Mouse (Mus musculus): ENCODE data around the gene Bola1.
"Not testable (repeated sequence)": the region's sequence is repeated elsewhere in the genome, so short reads cannot be mapped to it uniquely, and the experiment has no call there.

Bola1 gene

GRCm38 (mm10) chr3:96247356-96248140 is 28.0 kb upstream of the Bola1 start:
- DNase-seq (ENCODE audit: low spot score in 2 of 2): no peak

GRCm38 (mm10) chr3:96246427-96246856 is 26.9 kb upstream of the Bola1 start, which contains the start of gene Hist2h3c1:
Hist2h3c1 (plus strand) TSS chr3:96246685.
- DNase-seq (ENCODE audit: low spot score in 2 of 2): not testable (repeated sequence)

- DNase-seq (ENCODE audit: low spot score in 2 of 2): not testable (repeated sequence)
Measured at GRCm38 (mm10) chr3:96246018-96246417, 26.5 kb upstream of the Bola1 start.

GRCm38 (mm10) chr3:96245003-96245886 is 25.7 kb upstream of the Bola1 start, which contains the start of gene Hist2h2aa1:
Hist2h2aa1 (plus strand) TSS chr3:96245497.
- peak; percentile 54 to 77 for DNase-seq (ENCODE audit: low spot score in 2 of 2)

- no peak for DNase-seq (ENCODE audit: low spot score in 2 of 2)
Measured at GRCm38 (mm10) chr3:96243921-96244572, 24.5 kb upstream of the Bola1 start.

- DNase-seq (ENCODE audit: low spot score in 2 of 2): no peak
Measured at GRCm38 (mm10) chr3:96240799-96241197, 21.3 kb upstream of the Bola1 start.

GRCm38 (mm10) chr3:96239949-96240798 is 20.7 kb upstream of the Bola1 start, which contains the start of gene Hist2h2aa2:
Hist2h2aa2 (minus strand) TSS chr3:96240276.
- peak; percentile 83 to 93 for DNase-seq (ENCODE audit: low spot score in 2 of 2)

- DNase-seq (ENCODE audit: low spot score in 2 of 2): peak in 1 of 2 experiments; percentile 51
Measured at GRCm38 (mm10) chr3:96238954-96239793, 19.7 kb upstream of the Bola1 start, which contains the start of gene Hist2h3c2. Hist2h3c2 (minus strand) TSS chr3:96239127.

- DNase-seq (ENCODE audit: low spot score in 2 of 2): no peak
Measured at GRCm38 (mm10) chr3:96237904-96238511, 18.5 kb upstream of the Bola1 start.

- DNase-seq (ENCODE audit: low spot score in 2 of 2): no peak
Measured at GRCm38 (mm10) chr3:96237335-96237903, 17.9 kb upstream of the Bola1 start.

GRCm38 (mm10) chr3:96236834-96237334 is 17.4 kb upstream of the Bola1 start:
- DNase-seq (ENCODE audit: low spot score in 2 of 2): no peak

- no peak for DNase-seq (ENCODE audit: low spot score in 2 of 2)
Measured at GRCm38 (mm10) chr3:96235836-96236235, 16.3 kb upstream of the Bola1 start.

GRCm38 (mm10) chr3:96234914-96235313 is 15.4 kb upstream of the Bola1 start:
- no peak for DNase-seq (ENCODE audit: low spot score in 2 of 2)

- no peak for DNase-seq (ENCODE audit: low spot score in 2 of 2)
Measured at GRCm38 (mm10) chr3:96231758-96232120, 12.2 kb upstream of the Bola1 start.

GRCm38 (mm10) chr3:96230910-96231757 is 11.6 kb upstream of the Bola1 start:
- no peak for DNase-seq (ENCODE audit: low spot score in 2 of 2)

GRCm38 (mm10) chr3:96230404-96230803 is 10.9 kb upstream of the Bola1 start:
- DNase-seq (ENCODE audit: low spot score in 2 of 2): no peak

GRCm38 (mm10) chr3:96228828-96229227 is 9.3 kb upstream of the Bola1 start:
- no peak for DNase-seq (ENCODE audit: low spot score in 2 of 2)

All from cerebellum, postnatal 4 days (tissue).